Mouse (Mus musculus) B cell, adult 2 months (primary cell): Measurements from ENCODE around the gene Bard1.

ENCODE experiments used
- DNase-seq, 2 experiments: peaks; one replicate each; pipeline ENCODE4 v3.0.0; 2022

The Bard1 gene

GRCm38 (mm10) chr1:71102344-71103173, at the start of gene Bard1:
Gene Bard1, minus strand, starts transcription at chr1:71103146.
- DNase-seq = peak; percentile 98

GRCm38 (mm10) chr1:71127171-71127570, 24.2 kb upstream of the Bard1 start:
- peak; percentile 14 to 21 for DNase-seq

GRCm38 (mm10) chr1:71118511-71118910, 15.6 kb upstream of the Bard1 start:
- DNase-seq = no peak

GRCm38 (mm10) chr1:71117253-71117652, 14.3 kb upstream of the Bard1 start:
- DNase-seq = no peak

GRCm38 (mm10) chr1:71115781-71116180, 12.8 kb upstream of the Bard1 start:
- no peak for DNase-seq

- DNase-seq = no peak
Measured at GRCm38 (mm10) chr1:71109858-71110257, 6.9 kb upstream of the Bard1 start.

GRCm38 (mm10) chr1:71106127-71106526, 3.2 kb upstream of the Bard1 start:
- no peak for DNase-seq

- DNase-seq = no peak
Measured at GRCm38 (mm10) chr1:71105724-71106123, 2.8 kb upstream of the Bard1 start.

GRCm38 (mm10) chr1:71103174-71103864, 373 bp upstream of the Bard1 start:
- DNase-seq = peak; percentile 20 to 37

GRCm38 (mm10) chr1:71101369-71101970, 1.5 kb downstream of the Bard1 start:
- no peak for DNase-seq

GRCm38 (mm10) chr1:71100591-71101368, 2.2 kb downstream of the Bard1 start:
- DNase-seq = no peak

GRCm38 (mm10) chr1:71099945-71100515, 2.9 kb downstream of the Bard1 start:
- DNase-seq = peak; percentile 15 to 18

- DNase-seq = no peak
Measured at GRCm38 (mm10) chr1:71096031-71096430, 6.9 kb downstream of the Bard1 start.

- DNase-seq = no peak
Measured at GRCm38 (mm10) chr1:71095211-71095805, 7.6 kb downstream of the Bard1 start.

- no peak for DNase-seq
Measured at GRCm38 (mm10) chr1:71075651-71076050, 27.3 kb downstream of the Bard1 start.

- DNase-seq = no peak
Measured at GRCm38 (mm10) chr1:71070771-71071170, 32.2 kb downstream of the Bard1 start.

GRCm38 (mm10) chr1:71068728-71069304, 34.1 kb downstream of the Bard1 start:
- DNase-seq = no peak

- no peak for DNase-seq
Measured at GRCm38 (mm10) chr1:71063885-71064492, 39.0 kb downstream of the Bard1 start.

GRCm38 (mm10) chr1:71056143-71056542, 46.8 kb downstream of the Bard1 start:
- DNase-seq = no peak

GRCm38 (mm10) chr1:71055454-71055853, 47.5 kb downstream of the Bard1 start:
- no peak for DNase-seq

- DNase-seq = no peak
Measured at GRCm38 (mm10) chr1:71052756-71053155, 50.2 kb downstream of the Bard1 start.
